Mouse (Mus musculus) heart, adult 18-20 months (tissue): Measurements from ENCODE around the gene D630003M21Rik. TPM values are rescaled to one million over a fixed set of nuclear protein-coding genes. Genes with fewer than 3 reads are reported as not detected.

ENCODE experiments used
- DNase-seq, 2 experiments: peaks; one replicate each; pipeline ENCODE4 v3.0.0; 2021 to 2022; ENCODE audit warnings: mixed read lengths in 1 of 2
- total RNA-seq, 2 experiments: library from RNA; stranded (reverse); gene quantifications; 2 replicates each; pipeline ENCODE4 v1.2.3; 2021

D630003M21Rik gene
- total RNA-seq, 2 experiments from 2014 or later = 5.1 to 5.4 TPM

DNA sequence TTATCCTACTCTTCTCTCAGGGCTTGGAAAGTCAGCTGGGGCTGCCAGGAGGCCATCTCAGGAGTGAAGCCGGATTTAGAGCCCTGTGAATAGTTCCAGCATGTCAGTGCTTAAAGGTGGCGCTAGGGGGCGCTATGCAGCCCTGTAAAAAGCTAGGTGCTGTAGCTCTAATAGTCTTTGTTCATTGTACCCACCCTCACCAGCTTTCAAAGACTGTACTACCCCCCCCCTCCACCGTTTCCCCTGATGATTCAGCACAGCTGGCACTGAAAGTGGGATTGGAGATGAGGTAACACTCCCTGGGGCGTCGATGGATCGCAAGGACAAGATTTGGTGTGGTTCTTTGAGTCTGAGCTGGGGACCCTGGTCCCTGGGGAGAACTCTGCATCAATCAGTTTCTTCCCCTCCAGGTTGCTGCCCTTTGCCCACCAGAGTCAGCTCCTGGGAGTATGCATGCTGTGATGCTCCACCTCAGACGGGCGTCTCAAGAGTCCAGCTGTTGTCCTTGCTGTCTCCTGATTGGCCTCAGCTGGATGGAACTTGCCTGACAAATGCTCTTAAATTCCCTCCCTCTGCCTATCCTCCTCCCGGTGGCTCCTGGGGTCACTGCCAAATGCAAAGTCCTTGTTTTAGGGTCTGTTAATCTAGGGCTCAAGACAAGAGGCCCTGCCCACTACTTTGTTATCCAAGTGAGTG, 33.9 kb downstream of the D630003M21Rik start:
- DNase-seq = peak; percentile 51 to 56

DNA sequence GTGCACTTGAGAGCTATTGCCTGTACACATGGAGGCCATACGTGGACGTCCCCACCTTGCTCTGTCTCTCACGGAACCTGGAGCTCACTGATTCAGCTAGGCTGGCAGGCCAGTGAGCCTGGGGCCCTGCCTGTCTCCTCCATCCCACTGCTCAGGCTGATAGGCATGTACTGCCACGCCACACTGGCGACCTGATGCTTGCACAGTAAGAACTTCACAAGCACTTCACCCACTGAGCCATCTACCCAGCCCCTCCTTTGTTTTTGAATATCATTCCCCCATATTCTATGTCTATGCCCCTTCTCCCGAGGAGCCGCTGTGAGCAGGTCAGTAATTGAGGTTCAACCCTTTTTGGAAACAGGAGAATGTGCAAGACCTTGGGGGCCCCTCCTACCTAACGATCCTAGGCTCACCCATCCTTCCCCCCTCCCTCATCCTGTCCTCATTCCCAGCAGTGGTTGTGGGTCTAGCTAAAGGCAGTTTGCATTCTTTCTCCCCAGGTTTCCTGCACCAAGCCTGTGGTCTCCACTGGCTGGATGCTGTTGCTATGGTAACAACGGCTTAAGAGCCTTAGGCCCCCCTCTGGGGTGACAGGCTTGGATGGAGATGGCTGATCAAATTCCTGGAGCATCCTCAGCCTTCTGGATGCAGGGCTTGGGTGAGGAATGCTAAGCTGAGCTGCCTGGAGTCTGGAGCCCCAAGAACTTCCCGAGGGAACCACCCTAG, 35.2 kb downstream of the D630003M21Rik start:
- no peak for DNase-seq

- DNase-seq = peak; percentile 83 to 91
These were observed 37.9 kb downstream of the D630003M21Rik start for GRCm38 (mm10) chr2:158191098-158191497.

DNA sequence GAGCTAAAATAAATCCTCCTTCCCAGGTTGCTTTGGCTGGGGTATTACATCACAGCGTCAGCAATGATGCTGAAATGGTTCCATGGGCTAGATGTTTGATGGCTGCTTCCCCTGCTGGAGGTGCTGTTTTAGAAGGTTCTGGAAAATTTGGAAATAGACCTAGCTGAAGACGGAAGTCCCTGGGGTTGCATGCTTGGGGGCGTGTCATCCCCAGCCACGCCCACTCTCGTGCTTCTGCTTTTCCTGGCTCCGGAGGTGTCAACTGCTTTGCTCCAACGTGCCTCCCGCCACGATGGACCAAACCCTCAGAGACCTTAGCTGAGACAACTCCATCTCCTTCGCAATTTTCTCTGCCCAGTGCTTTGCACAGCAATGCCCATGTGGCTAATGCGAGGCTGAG, 39.6 kb downstream of the D630003M21Rik start:
- no peak for DNase-seq

- DNase-seq = no peak
These were observed 42.7 kb downstream of the D630003M21Rik start for GRCm38 (mm10) chr2:158186206-158186871.

GRCm38 (mm10) chr2:158183266-158183665, 45.8 kb downstream of the D630003M21Rik start:
- DNase-seq = no peak

DNA sequence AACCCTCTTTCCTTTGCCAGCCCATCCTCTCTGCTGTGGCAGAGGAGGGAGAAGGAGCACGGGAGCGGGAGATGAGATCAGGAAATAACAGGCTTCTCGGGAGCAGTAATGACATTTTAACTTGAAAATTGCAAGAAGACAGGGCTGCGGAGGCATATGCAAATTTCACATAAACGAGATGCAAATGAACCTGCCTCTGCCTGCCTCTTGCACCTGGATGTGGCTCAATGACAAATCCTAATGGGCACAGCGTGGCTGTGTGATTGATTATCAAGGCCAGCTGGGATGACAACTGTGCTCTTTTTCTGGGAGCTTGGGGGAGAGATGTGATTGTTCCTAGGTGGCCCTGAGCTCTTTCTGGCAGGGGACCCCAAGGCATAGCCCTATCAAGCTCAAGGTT, 47.1 kb downstream of the D630003M21Rik start:
- DNase-seq = no peak

GRCm38 (mm10) chr2:158180797-158181196, 48.2 kb downstream of the D630003M21Rik start:
- DNase-seq = peak in 1 of 2 experiments; percentile 76

DNA sequence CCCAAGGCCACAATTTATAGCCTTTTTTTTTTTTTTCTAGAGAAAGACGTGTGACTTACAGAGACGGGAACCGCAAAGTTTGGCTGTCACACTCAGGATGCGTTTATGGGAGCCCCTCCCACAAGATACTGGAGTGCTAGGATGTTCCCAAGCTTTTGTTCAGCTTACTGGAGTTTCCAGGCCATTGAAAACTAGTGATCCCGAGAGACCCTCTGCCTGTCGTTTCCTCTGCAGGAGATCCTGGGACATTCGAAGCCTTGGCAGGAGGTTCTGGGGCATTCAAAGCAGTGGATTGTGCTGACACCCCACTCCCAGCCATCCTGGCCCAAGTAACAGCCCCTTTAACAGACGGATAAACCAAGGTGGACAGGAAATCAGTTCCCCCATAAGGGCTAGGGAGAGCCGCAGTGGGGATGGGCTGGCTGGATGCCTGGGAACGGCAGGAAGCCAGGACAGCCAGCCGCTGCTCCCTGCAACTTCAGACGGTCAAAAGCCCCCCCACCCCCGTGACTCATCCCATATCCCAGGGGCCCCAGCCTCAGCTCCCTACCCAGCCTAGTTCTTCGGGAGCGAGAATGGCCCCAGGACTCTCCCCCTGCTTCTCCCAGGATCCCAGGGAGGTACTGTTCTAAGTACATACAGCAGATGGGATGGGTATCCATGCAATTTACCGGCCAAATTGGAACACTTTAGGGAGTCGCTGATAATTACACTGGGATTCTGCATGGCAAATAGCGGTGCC, 49.5 kb downstream of the D630003M21Rik start:
- peak; percentile 76 to 79 for DNase-seq

DNA sequence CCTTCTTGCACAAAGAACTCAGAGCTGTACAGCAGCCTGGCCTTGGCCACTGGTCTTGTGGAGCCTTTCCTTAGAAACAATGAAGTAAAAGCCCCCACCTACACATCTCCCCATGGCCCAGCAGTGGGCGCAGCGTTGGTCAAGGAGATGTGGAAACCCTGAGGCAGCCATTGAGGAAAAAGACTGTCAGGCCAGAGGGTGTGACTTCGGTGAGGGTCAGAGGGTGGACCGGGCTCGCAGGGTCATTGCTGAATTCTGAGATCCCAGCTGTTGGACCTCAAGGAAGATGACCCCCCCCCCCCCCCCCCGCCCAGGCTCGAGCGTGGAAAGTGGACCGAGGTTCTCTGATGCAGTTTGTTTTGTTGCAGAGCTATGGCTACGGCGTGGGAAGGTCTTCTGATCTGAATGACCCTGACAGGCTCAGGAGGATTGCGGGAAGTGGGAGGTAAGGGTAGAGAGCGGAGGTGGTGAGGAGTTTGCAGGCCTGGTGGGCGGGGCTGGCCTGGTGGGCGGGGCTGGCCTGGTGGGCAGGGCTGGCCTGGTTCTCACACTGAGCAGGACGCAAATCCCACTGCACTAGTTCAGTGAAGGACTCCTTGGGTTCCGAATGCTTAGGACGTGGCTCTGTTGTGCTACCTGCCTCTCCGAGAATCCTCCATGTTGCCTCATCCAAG, 50.2 kb downstream of the D630003M21Rik start:
- peak; percentile 86 to 89 for DNase-seq

DNA sequence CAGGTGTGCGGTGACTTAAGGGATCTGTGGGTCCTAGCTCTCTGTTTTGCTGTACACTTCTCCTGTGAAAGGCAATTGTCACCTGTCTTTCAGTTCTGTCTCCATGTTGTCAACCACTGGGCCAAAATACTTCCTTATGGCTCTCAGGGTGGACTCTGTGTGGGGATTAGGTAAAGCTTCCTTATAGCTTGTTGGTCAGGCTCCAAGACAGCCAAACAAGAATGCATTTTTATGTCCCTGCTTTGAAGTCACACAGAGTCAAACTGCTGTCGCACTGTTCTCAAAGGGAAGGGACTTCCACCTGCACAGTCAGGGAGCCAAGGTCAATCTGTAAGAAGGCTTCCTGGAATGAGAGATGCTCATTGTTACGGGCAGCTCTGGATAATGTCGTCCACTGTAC, 50.9 kb downstream of the D630003M21Rik start:
- no peak for DNase-seq

DNA sequence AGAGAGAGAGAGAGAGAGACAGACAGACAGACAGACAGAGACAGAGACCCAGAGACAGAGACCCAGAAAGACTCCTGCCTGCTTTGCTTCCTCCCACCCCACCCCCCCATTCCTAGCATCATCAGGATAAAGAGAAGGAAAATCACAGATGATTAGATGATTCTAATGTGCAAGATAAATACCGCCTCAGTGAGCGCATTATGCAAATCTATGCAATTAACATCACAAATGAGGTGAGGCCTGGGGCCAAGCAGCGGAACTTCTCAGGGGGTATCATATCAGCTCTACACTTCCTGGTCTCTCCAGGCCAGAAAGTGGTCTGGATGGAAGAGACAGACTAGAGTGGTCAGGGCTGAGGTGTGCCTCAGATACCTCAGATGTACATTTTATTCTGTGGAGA, 51.4 kb downstream of the D630003M21Rik start:
- no peak for DNase-seq

DNA sequence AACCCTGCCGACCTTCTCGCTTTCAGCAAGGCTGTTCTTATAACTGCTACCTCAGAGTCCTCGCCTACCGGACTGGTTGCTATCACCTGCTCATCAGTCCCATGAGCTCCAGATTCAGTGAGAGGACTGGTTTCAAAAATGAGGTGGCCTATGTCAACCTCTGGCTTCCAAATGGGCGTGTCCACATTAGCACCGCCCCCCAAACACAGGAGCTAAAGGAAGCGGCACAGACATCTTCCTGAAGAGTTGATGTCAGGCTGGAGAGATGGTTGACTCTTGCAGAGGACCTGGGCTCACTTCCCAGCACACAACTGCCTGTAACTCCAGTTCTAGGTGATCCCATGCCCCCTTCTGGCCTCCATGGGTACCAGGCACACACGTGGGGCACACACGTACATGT, 52.3 kb downstream of the D630003M21Rik start:
- no peak for DNase-seq

DNA sequence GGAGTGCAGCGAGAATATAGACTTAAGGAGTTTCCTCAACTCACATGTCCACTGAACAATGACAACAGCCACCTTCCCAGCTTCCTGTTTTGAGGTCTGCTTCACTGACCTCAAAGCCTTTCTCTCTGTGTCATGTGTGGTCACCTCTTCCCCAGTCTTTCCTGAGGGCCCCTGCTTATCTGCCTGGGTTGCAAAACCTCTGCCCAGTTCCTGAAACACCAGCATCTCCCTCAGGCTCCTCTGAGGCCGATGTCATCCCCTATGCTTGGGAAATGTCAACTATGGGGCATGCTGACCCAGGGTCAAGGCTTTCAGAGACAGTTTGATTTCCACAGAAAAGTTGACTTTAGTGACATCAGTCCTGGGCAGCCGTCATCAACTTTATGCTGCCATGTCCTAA, 53.6 kb downstream of the D630003M21Rik start:
- DNase-seq = no peak

DNA sequence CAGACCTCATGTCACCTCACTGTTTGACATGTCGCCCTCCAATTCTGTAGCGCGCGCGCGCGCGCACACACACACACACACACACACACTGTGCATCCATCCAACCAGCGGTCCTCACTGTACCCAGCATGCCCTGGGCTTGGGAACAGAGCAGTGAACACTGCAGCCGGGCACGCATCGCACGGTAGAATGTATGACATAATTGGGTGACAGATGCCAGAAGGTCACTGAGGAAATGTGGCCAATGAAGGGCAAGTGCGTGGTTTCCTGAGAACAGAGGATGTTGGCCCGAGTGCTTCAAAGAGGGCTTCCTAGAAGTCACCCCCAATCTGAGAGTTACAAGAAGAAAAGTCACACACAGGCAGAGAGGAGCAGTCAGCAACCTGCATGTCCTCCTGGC, 54.1 kb downstream of the D630003M21Rik start:
- DNase-seq = no peak

- peak in 1 of 2 experiments; percentile 43 for DNase-seq
These were observed 54.6 kb downstream of the D630003M21Rik start for GRCm38 (mm10) chr2:158174438-158174837.

- DNase-seq = no peak
These were observed 58.6 kb downstream of the D630003M21Rik start for GRCm38 (mm10) chr2:158170394-158170793.

DNA sequence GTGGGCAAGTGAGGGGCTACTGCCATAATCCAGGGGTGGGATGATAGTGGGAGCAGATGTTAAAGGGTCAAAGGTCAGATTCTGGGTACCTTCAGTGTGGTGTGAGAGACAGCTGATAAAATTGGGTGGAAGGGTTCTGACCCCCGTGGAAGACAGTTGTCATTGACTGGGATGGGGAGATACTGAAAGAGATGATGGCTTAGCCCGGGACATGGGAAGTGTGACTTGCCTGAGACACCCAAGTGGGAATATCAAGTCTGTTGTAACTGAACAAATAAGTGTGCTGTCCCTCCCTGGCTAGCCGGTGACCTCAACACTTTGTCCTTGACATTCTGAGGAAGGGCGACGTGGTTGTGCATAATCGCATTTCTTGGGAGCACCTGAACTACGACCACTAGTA, 59.3 kb downstream of the D630003M21Rik start:
- no peak for DNase-seq

DNA sequence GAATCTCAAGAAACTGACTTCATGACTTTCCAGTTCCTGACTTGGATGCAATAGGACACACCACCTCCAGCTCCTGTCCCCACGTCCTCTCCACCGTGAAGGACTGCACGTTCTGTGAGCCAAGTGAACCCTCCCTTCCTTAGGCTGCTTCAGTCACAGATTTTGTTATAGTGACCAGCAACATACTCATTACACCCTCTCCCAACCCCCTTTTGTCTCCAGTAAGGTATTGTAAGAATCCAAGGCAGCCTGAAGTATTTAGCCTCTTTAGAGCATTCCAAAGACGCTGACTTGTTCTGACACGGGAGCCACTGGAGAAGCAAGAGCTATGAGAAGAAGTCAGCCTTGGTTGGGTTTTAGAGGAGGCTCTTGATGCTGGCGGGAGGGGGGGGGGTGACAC, 59.7 kb downstream of the D630003M21Rik start:
- no peak for DNase-seq

- peak; percentile 67 to 75 for DNase-seq
These were observed 60.2 kb downstream of the D630003M21Rik start for GRCm38 (mm10) chr2:158168741-158169211.

DNA sequence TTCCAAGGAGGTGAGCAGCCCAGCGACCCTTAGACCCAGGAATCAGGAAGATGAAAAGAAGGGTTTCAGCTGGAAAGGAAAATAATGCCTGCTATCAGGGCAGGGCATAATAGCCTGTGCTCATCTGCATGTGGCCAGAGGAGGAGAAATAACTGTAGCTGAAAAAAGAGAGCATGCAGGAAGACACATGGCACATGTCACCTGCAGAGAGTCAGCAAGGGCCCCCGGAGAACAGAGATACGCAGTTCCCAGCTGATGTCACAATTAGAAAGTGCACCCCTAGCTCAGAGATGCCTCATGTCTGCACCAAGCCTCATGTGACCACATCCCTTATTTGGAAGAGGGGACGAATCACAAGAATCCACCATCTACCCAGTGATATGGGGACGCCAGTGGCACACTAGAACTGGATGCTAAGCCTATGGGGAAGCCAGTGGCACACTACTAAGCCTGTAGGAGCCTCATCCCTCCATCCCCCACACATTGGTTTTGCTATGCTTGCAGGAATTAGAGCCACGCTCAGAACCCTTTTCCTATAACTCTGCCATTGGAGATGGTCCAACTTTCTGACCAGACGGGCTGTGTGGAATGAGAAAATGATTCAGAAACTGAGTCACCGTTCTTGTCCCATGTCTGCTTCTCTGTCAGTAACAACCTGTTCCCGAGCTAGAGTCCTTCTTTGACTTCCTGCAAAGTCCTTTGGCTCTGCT, 61.4 kb downstream of the D630003M21Rik start:
- DNase-seq = no peak
